Mouse (Mus musculus): ENCODE results near the gene Rasl11b.

DNA sequence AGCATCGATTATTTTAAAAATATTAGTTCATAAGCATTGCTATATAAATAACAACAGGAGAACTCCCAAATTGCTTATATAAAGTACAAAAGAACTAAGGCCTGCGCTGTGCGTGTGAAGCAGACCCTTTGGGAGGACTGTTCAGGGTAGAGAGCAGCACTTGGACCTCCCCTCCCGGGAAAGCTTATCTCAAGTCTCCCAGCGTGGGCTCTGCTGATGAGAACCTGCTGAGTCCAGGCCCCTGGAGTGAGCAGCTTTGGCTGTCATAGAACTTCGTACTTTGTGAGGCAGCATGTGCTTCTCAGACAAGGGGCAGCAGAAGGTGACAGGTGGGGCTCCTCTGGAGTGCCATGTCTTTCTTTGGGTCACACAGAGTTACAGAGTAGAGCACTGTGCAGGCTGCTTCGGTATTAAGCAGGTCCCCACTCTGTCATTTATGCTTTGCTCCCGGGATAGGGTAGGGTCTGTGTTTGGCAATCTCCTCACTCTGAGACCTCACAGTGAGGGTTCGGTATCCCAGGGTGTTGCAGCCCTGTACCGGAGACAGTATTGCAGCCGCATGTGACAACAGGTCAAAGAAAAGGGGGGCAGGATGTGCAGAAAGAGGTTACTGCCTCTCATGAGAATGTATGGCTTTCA is 34.8 kb downstream of the Rasl11b start:
- no peak for TF ChIP-seq POLR2A (IDR thresholded peaks at IDR 0.05; ENCODE audit: insufficient read depth, low read length)
- no peak for TF ChIP-seq CTCF (IDR thresholded peaks at IDR 0.05; ENCODE audit: low read depth, low read length)
